Mouse (Mus musculus) gastrocnemius, adult 18-20 months (tissue): ENCODE data around the gene Cytip. TPM values are rescaled to one million over a fixed set of nuclear protein-coding genes. Genes with fewer than 3 reads are reported as not detected.

ENCODE experiments used
- DNase-seq: peaks from one replicate; pipeline ENCODE4 v3.0.0; 2021; ENCODE audit warnings: low spot score
- total RNA-seq, 2 experiments: library from RNA; stranded (reverse); gene quantifications; 2 replicates each; pipeline ENCODE4 v1.2.3; 2021

Cytip gene
- total RNA-seq, 2 experiments from 2014 or later = 0.14 to 0.27 TPM

DNA sequence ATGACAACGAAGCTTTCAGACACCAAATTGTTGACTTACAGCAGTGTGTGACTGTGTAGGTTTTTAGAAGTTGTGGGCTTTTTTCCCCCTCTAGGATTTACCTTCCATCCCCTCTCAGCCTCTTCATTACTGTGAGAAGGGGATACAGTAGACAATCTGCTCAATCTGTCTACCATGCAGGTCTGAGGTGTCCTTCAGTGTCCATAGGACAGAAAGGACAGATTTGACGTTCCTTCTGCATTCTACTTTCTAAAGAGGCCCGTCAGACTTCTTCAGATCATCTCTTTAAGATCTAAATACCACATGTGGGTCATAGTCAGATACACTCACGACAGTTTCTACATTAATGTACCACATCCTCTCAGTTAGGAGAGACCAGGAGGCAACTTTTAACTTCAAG lies 33.5 kb downstream of the Cytip start:
- DNase-seq = no peak

DNA sequence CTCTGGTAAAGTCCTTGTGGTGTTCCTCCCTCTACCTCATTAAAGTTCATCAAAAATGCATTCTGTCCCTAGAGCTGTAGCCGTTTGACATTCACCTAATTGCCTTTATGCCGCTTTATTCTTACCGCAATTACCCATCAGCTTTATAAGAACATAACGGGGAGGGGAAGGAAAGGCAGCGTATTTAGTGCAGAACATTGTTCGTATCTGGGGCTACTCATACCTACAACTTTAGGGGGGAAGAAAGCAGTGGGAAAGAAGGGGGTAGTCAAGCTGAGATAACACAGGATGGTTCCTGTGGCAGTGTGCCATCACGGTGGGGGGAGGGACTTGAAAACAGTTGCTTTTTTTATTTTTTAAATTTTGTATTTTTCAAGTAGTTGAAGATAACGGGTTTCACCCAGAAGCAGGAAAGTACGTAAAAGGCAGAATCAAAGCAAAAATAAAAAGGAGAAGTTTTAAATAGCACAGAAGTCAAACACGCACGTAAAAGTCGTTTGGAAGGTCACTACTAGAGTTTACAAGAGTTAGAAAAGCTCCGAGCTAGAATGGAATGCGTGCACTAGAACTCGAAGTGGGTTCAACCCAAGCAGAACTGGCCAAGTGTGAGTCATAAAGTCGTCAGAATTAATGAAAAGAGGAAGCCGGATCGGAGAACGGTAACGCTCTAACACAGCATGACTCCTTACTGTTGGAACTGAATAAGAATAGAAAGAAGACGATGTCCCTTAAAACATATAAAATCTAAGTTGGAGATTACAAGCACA lies 34.6 kb downstream of the Cytip start:
- no peak for DNase-seq

DNA sequence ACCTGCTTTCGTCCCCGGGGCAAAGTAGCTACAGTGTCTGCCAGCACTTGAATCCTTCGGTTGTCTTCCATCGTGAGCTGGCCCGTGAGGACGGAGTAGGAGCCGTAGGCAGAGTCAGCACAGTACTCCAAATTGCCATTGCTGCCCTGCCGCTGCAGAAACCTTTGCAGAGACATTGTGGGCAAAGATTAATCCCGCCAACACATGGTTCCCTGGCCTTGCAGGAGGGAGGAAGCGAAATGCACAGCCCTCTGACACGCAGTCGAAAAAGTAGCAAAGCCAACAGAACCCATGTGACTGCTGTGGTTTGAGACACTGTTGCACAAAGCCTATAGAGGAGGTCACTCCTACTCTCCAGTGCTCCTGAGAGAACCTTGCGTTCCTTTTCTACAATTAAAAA lies 35.5 kb downstream of the Cytip start:
- DNase-seq = no peak

DNA sequence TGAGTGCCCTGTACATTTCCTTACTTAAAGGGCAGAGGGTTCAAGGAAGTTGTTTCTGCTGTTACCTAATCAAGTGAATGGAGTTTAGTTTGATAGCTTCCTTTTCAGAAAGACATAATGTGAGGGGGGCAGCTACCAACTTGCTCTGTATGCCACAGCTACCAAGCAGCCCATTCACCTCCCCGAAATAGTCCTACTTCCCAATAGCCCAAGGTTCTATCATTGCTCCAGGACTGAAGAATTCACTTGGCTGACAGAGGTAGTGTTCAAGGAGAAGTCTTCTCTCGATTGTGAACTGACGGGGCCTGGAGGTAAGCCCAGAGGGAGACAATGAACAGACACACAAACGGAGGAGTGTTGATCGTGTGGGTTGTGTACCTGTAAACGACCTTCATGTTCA lies 36.2 kb downstream of the Cytip start:
- no peak for DNase-seq

DNA sequence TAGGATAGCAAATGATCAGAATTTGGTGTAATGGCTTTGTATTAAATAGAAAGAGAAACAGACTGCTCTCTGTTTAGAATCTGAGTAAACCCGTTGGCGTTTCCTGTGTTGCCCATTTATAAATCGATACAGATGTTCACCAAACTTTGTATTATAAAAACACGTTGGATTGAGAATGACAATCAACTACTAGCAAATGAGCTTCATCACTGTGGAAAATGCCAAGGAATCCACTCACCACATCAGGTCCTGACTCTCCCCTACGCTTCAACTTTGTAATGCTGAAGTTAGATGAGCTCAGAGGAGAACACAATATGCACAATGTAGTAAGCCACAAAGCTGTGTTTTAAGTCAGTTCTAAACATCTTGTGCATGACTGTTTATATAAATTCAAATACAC lies 36.8 kb downstream of the Cytip start:
- no peak for DNase-seq

DNA sequence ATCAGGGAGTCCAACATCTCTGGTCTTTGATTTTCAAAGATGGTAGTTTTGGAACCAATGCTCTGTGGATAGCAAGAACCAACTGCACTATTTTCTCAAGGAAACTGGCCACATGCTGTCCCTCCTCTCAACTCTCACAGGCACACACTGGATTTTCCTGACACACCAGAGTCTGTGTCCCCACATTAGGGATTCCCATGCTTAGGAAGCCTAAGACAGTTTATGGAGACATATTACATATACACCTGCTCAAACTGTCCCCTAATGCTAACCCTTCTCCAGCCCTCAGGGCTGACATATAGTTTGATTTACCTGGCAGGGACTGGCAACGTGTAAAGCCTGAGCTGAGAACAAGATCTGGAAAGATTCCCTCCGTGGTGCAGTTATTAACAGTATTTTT lies 37.2 kb downstream of the Cytip start:
- DNase-seq = no peak

DNA sequence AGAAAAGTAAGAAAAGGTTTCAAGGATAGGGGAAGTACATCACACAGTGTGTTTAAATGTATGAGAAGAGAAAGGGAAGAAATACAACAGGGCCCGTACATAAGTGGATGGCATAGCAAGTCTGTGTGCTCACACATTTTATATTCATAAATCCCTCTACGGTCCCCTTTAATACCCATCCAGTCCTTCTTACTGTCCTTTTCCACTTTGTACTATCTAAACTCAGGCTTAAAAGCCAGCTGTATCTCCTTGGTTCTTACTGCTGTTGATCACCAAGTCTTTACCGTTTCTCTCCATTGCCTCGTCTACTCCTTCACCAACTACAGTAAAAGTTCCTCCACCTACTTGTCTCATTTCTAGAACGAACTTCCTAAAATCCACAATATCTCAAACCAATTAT lies 37.9 kb downstream of the Cytip start:
- no peak for DNase-seq

DNA sequence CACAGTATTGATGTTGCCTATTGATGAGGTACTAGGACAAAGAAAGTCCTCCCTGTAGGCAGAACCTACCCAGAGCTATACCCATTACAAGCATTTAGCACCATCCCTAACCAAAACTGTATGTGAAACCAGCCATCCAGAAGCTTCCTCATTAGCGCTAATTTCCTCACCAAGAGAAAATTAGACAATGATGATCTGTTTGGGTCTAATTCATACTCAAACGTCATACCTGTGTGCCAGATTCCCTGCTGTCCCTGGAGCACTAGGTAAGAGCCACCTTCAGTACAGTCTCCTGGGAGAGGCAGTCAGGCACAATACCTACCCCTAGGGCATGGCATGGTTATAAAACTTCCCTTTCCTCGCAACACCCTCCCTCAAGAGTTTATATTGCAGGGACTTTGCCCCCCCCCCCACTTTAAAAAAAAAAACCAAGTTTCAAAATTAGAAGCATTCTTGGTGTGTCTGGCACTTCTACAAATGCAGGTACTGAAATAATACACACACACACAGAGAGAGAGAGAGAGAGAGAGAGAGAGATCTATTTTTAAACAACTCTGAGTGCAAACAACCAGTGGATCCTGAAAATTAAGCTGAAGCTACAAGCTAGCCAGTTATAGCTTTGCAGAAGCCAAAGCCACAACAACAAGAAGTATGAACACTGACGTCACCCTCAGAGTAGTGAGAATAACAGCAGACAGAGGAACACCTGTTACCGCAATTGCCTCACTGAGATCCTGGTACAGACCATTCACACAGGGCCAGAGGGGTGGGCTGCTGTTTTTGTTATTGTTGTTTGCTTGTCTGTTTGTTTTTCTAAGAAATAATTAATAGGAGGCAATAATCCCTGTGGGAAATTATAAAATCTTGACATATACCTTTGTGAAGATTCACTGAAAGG lies 38.6 kb downstream of the Cytip start:
- no peak for DNase-seq

DNA sequence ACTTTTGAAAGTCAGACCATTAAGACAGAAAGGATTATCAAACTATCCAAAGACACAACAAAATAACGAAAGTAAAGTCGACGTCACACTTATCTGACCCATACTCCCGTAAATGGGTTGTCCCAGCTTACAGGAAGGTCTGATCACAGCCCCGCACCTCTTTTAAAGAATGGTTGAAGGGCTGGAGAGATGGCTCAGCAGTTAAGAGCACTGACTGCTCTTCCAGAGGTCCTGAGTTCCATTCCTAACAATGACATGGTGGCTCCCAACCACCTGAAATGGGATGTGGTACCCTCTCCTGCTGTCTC lies 39.3 kb downstream of the Cytip start:
- no peak for DNase-seq

DNA sequence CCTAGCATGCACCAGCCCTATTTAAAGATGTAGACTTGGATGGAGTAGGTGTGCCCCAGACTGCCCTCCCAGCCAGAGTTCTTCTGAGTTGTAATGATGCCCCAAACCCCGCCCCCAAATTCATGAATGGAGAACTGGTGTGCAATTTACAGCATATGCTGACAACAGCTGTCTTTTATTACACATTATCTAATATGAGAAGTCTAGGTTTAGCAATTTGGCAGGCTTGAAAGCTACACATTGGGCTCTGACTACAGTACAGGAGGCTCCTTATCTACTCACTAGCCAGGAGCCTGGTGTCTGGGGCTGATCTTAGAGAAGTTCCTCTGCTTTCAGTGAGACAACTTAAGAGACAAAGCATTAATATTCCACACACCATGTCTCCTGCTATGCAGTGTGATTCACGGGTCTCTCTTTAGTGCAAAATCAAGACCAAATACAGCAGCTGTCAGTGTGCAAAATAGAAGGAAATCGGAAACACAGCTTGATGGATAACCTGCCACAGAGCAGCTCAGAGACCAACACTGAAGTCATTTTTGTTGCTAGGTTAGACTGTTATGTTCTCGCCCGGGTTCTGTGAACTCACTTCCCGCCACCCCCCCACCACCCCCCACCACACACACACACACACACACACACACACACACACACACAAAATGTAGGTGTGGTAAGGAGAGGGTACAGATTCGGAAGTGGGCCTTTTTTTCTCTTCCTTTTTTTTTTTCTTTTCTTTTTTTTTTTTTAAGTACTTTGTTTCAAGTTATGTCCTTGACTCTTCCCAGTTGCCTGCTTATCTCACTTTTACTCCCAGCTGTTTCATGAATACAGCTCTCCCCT lies 39.8 kb downstream of the Cytip start:
- no peak for DNase-seq

DNA sequence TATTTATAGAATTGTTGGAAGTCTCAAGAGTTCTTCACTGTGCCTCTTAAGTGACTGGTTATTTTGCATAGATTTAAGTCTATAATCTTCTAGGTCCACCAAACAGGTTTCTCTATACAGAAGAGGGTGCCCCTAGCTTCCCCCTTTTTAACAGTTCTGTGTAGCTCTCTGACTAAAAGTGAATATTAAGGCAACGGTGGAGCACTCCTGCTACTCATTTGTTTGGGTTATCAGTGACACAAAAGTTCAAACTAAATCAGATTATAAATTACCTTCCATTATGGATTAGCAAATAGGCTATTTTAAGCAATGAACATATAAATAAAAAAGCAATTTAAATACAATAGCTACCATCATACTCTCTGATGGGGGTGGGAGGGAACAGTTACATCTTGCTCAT lies 40.8 kb downstream of the Cytip start:
- DNase-seq = no peak

DNA sequence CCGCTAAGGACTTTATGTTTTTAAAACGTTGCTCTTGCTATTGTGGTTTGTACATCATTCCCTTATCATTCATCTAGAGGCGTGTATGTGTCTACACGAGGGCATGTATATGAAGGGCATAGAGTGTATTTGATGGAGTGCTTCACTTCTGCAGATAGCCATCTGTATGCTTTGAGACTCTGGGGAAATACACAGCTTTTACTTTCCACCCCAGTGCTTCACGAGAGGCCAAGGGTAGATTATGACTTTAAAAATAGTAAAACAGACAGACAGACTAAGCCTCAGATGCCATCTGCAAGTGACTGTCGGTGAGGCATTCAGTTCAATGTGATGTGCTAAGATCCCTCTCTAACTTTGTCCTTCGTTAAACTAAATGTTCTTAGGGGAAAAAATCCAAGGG lies 41.6 kb downstream of the Cytip start:
- DNase-seq = no peak

DNA sequence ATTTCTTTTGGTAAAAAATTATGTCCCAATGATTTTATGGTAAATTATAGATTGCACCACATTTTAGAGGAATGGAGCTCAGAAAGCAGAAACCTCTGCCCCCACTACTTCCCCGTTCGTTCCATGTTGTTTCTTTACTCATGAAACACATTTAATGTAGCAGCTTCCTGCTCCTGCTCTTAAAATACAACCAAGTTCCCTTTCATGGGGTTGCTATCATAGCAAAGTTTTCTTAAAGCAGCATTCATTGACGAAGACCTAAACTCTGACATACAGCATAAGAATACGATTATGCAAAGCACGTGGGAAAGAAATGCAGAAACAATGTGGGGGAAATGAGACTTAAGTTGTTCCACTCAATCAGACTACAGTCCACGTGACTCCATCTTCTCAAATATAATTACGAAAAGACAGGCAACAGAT lies 45.3 kb downstream of the Cytip start:
- no peak for DNase-seq

DNA sequence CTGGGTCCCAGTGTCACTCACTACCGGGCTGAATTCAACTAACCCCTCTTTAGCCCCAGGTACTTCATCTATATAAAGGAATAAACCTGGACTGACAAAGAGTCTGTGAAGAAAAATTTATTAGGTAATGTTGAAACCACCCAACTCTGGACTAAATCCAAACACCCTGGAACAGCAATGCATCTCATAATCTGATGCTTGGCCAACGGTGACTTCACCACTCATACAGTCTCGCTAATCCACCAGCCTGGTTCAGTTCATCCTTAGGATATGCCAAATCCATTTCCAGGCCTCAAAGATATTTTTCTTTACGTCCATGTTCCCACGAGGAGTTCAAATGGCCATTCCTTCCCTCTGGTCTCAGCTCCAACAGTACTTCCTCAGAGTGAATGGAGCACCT lies 48.8 kb downstream of the Cytip start:
- no peak for DNase-seq

DNA sequence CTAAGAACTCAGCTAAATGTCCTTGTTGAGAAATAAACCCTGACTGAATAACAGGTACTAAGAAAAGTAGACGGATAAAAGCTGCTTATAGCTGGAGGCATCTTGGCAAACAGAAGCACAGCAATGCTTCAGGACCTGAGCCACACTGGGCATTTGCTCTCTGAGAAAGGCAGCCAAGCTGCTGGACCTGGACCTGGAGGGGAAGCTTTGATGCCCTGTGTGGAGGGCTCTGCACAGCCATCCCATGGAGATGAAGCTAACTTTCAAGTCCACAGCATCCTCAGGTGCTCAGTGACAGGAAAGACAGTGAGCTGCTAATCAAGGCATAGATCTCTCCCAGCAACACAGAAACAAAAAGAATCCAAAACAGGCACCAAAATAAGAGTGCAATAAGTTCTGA lies 54.8 kb downstream of the Cytip start:
- no peak for DNase-seq

DNA sequence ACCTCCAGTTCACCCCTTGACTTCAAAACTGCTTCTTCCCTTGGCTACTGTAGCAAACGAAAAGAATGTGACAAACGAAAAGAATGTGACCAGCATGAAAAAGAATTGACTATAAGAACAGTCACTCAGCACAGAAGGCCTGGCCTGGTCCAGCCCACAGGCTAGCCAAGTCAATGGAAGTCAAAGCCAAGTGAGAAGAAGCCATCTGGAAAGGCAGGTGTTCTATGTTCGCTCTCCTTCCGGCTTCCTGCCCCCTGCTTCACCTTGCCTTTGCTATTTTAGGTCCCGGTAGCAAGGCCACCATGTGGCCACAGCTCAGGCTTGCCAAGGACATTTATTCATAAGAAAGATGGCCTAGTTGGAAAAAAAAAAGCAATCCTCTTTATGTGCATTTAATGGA lies 56.7 kb downstream of the Cytip start:
- DNase-seq = no peak

DNA sequence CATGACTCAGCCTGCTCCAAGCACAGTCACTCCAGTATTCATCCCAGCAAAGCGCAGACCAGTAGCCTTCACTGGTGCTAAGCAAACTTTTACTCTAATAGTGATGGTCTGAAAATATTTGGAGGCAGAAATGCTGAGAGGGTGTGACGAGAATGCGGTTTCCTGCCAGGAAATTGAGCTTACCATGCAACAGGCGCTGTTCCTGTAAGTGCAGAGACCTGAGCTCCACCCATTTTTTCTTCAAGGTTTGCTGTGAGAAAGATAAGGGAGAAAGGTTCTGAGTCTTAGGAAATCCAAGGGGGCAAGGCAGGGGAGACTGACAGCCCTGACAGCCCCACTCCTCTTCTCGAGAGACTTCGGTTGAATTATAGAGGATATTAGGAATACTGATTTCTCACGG lies 57.7 kb downstream of the Cytip start:
- no peak for DNase-seq

DNA sequence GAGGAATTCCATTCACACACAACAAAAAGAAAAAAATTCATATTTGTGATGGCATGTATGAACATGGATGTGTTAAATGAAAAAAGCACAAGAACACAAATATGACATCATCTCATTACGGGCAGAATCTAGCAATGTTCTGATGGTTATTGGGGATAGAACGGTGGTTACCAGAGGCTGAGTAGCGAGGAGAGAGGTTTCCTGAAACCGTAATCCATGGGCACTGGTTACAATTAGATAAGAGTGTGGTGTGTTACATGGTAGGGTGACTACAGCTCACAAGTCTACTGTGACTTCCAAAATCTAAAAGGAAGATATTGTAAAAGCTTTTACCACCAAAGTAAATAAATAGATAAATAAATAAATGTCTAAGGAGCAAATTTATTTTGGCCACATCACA lies 58.8 kb downstream of the Cytip start:
- no peak for DNase-seq

DNA sequence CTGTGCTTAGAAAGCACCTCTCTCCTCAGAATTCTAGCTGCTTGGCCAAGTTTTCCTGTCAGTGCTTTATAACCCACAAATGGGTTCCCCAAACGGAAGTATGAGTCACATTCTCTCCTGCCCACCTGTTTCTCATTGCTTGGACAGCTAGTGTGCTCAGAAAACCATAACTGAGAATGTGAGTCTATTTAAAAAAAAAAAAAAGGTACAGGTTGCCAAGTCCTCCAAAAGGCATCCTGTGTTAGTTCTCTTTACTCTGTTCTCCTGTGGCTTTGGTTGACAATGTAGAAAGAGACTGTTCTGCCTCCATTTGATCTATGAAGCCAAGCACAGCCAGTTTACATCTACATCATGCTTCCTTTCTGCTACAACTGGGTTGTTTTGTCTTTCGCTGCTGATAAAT lies 60.3 kb downstream of the Cytip start:
- no peak for DNase-seq

DNA sequence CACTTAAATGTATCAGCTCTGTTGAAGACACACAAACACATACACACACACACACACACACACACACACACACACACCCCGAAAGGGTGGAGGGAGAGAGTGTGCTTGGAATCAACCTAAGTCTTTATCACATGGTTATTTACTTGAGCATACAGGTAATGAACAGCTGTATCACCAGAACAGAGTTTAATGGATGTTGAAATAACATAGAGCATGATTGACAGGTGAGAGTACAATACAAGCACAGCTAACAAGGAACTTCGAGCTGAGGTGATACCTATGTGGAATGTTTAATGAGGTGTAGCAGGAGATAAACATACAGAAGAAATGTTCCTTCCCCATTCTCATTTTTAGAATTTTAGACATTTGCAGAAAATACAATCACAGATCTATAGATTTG lies 62.7 kb downstream of the Cytip start:
- DNase-seq = no peak

DNA sequence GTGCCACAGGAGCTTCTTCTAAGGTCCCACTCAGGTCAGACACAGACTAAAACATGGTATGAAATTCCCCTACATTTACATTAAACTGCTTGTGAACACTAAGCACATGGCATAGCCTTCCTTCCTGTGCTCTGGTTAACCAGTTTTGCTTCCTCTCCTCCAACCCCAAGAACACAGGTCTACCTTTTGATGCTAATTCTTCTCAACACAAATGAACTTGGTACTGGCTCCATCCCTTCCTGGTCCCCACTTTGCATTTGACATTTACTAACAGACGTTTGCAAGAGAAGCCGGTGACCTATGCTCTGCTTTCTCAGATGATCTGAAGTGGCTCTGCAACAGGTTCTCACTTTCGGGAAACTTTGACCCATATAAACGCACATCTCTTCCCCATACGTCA lies 65.4 kb downstream of the Cytip start:
- DNase-seq = no peak

DNA sequence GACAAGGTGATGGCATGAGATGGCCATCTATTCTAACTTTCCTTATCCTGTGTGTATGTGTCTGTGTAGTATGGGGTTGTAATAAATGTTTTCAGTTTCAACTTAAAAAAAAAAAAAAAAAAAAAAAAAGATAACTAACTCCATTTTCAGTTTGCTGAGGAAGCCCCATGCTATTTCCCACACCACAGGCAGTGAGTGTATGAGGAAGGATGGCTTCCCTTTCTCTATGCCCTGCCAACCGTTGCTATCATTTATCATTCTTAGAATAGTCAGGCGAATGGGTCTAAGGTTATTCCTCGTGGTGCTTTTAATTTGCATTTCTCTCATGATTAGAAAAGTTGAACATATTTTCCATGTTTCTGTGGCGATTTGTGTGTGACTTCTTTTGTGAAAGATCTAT lies 84.2 kb downstream of the Cytip start:
- no peak for DNase-seq
